Mouse (Mus musculus) ES-E14 (cell line): ENCODE data around the gene Ugt1a10.

Experiments used
- MAFK ChIP-seq: IDR thresholded peaks from 2 replicates; pipeline ENCODE4 v1.6.1; 2014; ENCODE audit warnings: mild to moderate bottlenecking, low read depth, low read length, inconsistent platforms; ENCODE audit not compliant: insufficient read depth
- ZC3H11A ChIP-seq: IDR thresholded peaks from 2 replicates; pipeline ENCODE4 v1.6.1; 2012; ENCODE audit warnings: low read depth, mild to moderate bottlenecking, inconsistent platforms, low read length, borderline replicate concordance

GRCm38 (mm10) chr1:88255989-88256754 lies 201.0 kb downstream of the Ugt1a10 start:
- TF ChIP-seq ZC3H11A (no peak), MAFK (no peak)
